Mouse (Mus musculus) midbrain, embryonic 16.5 days (tissue): Measurements from ENCODE around the gene Ntf3. TPM values are rescaled to one million over a fixed set of nuclear protein-coding genes. Genes with fewer than 3 reads are reported as not detected.

ENCODE experiments used
- ATAC-seq: fragments of 200-750 bp; cut with Nextera tagmentation; 2 replicates; pipeline ENCODE4 v1.8.0; 2017; ENCODE audit warnings: moderate TSS enrichment
- H3K27ac ChIP-seq: fragments of 300-500 bp; sonication (generic); 2 replicates; pipeline ENCODE4 v1.5.1; 2014; ENCODE audit warnings: mild to moderate bottlenecking, low read length, mixed read lengths
- H3K27me3 ChIP-seq: fragments of 300-500 bp; sonication (generic); 2 replicates; pipeline ENCODE4 v1.6.1; 2014; ENCODE audit warnings: low read depth, low read length, mixed read lengths; ENCODE audit not compliant: control insufficient read depth, insufficient read depth
- H3K36me3 ChIP-seq: fragments of 300-500 bp; sonication (generic); 2 replicates; pipeline ENCODE4 v1.6.1; 2014; ENCODE audit warnings: mild to moderate bottlenecking, low read length, moderate library complexity, mixed read lengths; ENCODE audit not compliant: control insufficient read depth, insufficient read depth
- H3K4me1 ChIP-seq: fragments of 300-500 bp; sonication (generic); 2 replicates; pipeline ENCODE4 v1.6.1; 2014; ENCODE audit warnings: mild to moderate bottlenecking, low read length, mixed read lengths; ENCODE audit not compliant: control insufficient read depth, insufficient read depth
- H3K4me2 ChIP-seq: fragments of 300-500 bp; sonication (generic); 2 replicates; pipeline ENCODE4 v1.6.1; 2014; ENCODE audit warnings: mild to moderate bottlenecking, low read length, mixed read lengths
- H3K4me3 ChIP-seq: fragments of 300-500 bp; sonication (generic); 2 replicates; pipeline ENCODE4 v1.5.1; 2014; ENCODE audit warnings: low read depth, mild to moderate bottlenecking, low read length, moderate library complexity, mixed read lengths
- H3K9ac ChIP-seq: fragments of 300-500 bp; sonication (generic); 2 replicates; pipeline ENCODE4 v1.6.1; 2014; ENCODE audit warnings: low read depth, low read length, mixed read lengths
- H3K9me3 ChIP-seq: fragments of 300-500 bp; sonication (generic); replicated peaks from 2 replicates; pipeline ENCODE4 v1.6.1; 2014; ENCODE audit warnings: mild to moderate bottlenecking, low read length, mixed read lengths; ENCODE audit not compliant: control insufficient read depth, poor library complexity, severe bottlenecking
- WGBS: fragments of 180-500 bp; shearing (Covaris S2); extraction: QIAGEN DNeasy Blood & Tissue Kit; methylation state at CpG from one replicate; pipeline ENCODE4 v1.1.7; 2014; 5-methylcytosine and 5-hydroxymethylcytosine counted together
- polyA plus RNA-seq: library from polyadenylated mRNA; unstranded; fragments of >200 nt; fragmentation: Nextera tagmentation; extraction: Ambion mirVana; gene quantifications from 2 replicates; pipeline ENCODE4 v1.2.1, GENCODE M21; 2015

Gene Ntf3
- polyA plus RNA-seq, 1 experiment from 2014 or later: 1.8 TPM

GRCm38 (mm10) chr6:126102571-126102970 lies 64.1 kb downstream of the Ntf3 start:
- WGBS: 69% methylated on average over 6 of the region's 6 CpGs
- H3K4me1 ChIP-seq: no peaks in the 10 kb centered on the region
- H3K9ac ChIP-seq: no peak overlapping the region
- no peak overlapping the region for H3K4me3 ChIP-seq
- H3K4me2 ChIP-seq: no peak overlapping the region
- no peaks in the 10 kb centered on the region for H3K27me3 ChIP-seq
- H3K36me3 ChIP-seq: no peaks in the 10 kb centered on the region
- no peaks in the 10 kb centered on the region for H3K9me3 ChIP-seq
- no peak overlapping the region for H3K27ac ChIP-seq
- ATAC-seq: no peak

GRCm38 (mm10) chr6:126102007-126102406 lies 64.7 kb downstream of the Ntf3 start:
- Histone ChIP-seq H3K9me3 (no peaks in the 10 kb centered on the region), H3K27ac (no peak overlapping the region), H3K36me3 (no peaks in the 10 kb centered on the region), H3K4me2 (no peak overlapping the region), H3K4me1 (no peaks in the 10 kb centered on the region), H3K27me3 (no peaks in the 10 kb centered on the region), H3K9ac (no peak overlapping the region), H3K4me3 (no peak overlapping the region)
- no peak for ATAC-seq
- WGBS: 91% methylated on average over 11 of the region's 11 CpGs

DNA sequence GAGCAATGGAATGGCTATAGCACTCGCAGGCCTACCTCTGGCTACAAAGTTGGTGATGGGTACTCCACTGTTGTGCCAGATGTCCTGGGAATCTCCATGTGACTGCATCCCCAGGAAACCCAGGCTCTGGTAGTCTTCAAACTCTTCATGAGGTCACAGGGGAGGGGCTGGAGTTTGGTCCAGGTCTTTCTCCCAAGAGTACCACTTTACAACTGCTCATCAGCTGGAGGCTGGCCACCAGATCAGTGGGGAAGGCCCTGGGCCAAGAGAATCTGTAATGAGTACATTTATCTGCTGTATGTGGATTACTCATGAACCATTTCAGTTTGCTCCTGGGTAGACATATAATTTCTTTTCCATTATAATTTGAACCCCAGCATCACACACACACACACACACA lies 66.1 kb downstream of the Ntf3 start:
- 100% methylated on average over 1 of the region's 1 CpGs for WGBS
- no peak overlapping the region for H3K4me2 ChIP-seq
- H3K36me3 ChIP-seq: no peaks in the 10 kb centered on the region
- H3K9ac ChIP-seq: no peak overlapping the region
- no peaks in the 10 kb centered on the region for H3K4me1 ChIP-seq
- no peaks in the 10 kb centered on the region for H3K27me3 ChIP-seq
- H3K4me3 ChIP-seq: no peak overlapping the region
- no peak overlapping the region for H3K27ac ChIP-seq
- ATAC-seq: no peak
- no peaks in the 10 kb centered on the region for H3K9me3 ChIP-seq

DNA sequence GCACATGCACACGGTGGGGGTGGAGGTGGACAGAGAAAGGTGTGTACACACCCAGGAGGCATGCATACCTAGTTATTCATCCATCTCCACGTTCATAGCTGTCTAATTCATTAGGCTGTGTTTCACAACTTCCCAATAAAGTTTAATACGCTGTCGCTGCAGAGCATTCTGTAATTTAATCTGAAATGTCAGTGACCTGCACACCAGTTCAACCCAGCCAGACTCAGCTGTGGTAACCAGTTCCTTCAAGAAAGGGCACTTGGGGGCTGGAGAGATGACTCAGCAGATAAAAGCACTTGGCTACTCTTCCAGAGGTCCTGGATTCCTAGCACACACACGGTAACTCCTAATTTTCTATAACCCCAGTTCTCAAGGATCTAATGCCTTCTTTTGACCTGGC lies 69.2 kb downstream of the Ntf3 start:
- Histone ChIP-seq H3K9ac (no peak overlapping the region), H3K27ac (no peak overlapping the region), H3K36me3 (no peaks in the 10 kb centered on the region), H3K4me1 (no peaks in the 10 kb centered on the region), H3K9me3 (no peaks in the 10 kb centered on the region), H3K27me3 (no peaks in the 10 kb centered on the region), H3K4me2 (no peak overlapping the region), H3K4me3 (no peak overlapping the region)
- 90% methylated on average over 5 of the region's 5 CpGs for WGBS
- no peak for ATAC-seq

GRCm38 (mm10) chr6:126096085-126096484 lies 70.6 kb downstream of the Ntf3 start:
- 73% methylated on average over 13 of the region's 13 CpGs for WGBS
- Histone ChIP-seq H3K9ac (no peak overlapping the region), H3K4me2 (no peak overlapping the region), H3K36me3 (no peaks in the 10 kb centered on the region), H3K27ac (no peak overlapping the region), H3K4me3 (no peak overlapping the region), H3K4me1 (no peaks in the 10 kb centered on the region), H3K9me3 (no peaks in the 10 kb centered on the region), H3K27me3 (no peaks in the 10 kb centered on the region)
- ATAC-seq: no peak

DNA sequence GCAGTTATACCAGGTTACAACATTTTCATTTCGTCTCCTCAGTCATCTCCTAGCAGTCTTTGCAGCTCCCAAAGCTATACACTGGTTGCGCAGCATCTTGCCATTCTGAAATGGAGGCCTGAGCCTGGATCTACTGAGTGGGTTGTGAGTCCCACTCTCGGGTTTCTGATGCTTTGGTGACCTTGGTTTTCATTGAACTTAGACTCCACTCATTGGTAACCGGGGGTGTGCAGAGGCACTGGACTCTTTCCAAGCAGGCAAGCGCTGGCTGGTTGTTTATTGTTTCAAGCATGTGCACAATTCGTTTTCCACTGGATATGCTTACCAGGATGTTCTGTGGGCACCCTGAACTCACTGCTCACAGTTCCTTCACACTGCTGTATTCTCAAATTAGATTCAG lies 71.7 kb downstream of the Ntf3 start:
- 83% methylated on average over 6 of the region's 6 CpGs for WGBS
- Histone ChIP-seq H3K9ac (no peak overlapping the region), H3K9me3 (no peaks in the 10 kb centered on the region), H3K27me3 (no peaks in the 10 kb centered on the region), H3K27ac (no peak overlapping the region), H3K36me3 (no peaks in the 10 kb centered on the region), H3K4me3 (no peak overlapping the region), H3K4me1 (no peaks in the 10 kb centered on the region), H3K4me2 (no peak overlapping the region)
- no peak for ATAC-seq

- no peaks in the 10 kb centered on the region for H3K4me1 ChIP-seq
Measured at GRCm38 (mm10) chr6:126092026-126092425, 74.7 kb downstream of the Ntf3 start.

DNA sequence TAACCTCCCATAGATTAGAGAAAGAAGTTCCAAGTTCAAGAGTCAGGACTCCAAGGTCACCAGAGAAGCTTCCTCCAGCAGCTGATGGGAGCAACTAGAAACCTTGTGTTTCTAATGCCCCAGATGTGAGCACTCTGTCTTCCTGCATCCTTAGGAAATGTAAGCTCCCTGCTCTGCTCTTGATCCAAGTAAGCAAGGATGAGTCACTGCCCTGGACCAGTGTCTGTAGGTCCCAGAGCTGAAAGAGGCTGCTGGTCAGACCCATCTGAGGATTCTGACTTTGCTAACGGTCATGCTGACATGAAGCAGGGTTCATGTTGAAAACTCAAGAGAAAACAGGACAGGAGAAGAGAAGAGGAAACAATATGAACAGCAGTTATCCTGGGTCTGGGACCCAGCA lies 76.6 kb downstream of the Ntf3 start:
- H3K4me3 ChIP-seq: no peak overlapping the region
- H3K4me1 ChIP-seq: no peaks in the 10 kb centered on the region
- no peaks in the 10 kb centered on the region for H3K27me3 ChIP-seq
- no peak overlapping the region for H3K9ac ChIP-seq
- H3K9me3 ChIP-seq: no peaks in the 10 kb centered on the region
- no peaks in the 10 kb centered on the region for H3K36me3 ChIP-seq
- WGBS: 86% methylated on average over 1 of the region's 1 CpGs
- no peak overlapping the region for H3K4me2 ChIP-seq
- no peak for ATAC-seq
- H3K27ac ChIP-seq: no peak overlapping the region

More at GRCm38 (mm10) chr6:126092026-126092425, 74.7 kb downstream of the Ntf3 start:
- Histone ChIP-seq H3K9me3 (no peaks in the 10 kb centered on the region), H3K9ac (no peak overlapping the region), H3K4me3 (no peak overlapping the region), H3K27ac (no peak overlapping the region), H3K4me2 (no peak overlapping the region), H3K36me3 (no peaks in the 10 kb centered on the region), H3K27me3 (no peaks in the 10 kb centered on the region)
- 80% methylated on average over 5 of the region's 5 CpGs for WGBS
- ATAC-seq: no peak

- Histone ChIP-seq H3K36me3 (no peaks in the 10 kb centered on the region), H3K9ac (no peak overlapping the region), H3K27ac (no peak overlapping the region), H3K9me3 (no peaks in the 10 kb centered on the region), H3K4me3 (no peak overlapping the region), H3K27me3 (no peaks in the 10 kb centered on the region), H3K4me1 (no peaks in the 10 kb centered on the region), H3K4me2 (no peak overlapping the region)
- no peak for ATAC-seq
- WGBS: 98% methylated on average over 12 of the region's 12 CpGs
Measured at GRCm38 (mm10) chr6:126088489-126089265, 78.0 kb downstream of the Ntf3 start.
